Mouse (Mus musculus): ENCODE results near the gene Rtn2. TPM values are rescaled to one million over a fixed set of nuclear protein-coding genes. Genes with fewer than 3 reads are reported as not detected.

Gene Rtn2
- polyA plus RNA-seq, 1 experiment from 2014 or later = 7.4 TPM

DNA sequence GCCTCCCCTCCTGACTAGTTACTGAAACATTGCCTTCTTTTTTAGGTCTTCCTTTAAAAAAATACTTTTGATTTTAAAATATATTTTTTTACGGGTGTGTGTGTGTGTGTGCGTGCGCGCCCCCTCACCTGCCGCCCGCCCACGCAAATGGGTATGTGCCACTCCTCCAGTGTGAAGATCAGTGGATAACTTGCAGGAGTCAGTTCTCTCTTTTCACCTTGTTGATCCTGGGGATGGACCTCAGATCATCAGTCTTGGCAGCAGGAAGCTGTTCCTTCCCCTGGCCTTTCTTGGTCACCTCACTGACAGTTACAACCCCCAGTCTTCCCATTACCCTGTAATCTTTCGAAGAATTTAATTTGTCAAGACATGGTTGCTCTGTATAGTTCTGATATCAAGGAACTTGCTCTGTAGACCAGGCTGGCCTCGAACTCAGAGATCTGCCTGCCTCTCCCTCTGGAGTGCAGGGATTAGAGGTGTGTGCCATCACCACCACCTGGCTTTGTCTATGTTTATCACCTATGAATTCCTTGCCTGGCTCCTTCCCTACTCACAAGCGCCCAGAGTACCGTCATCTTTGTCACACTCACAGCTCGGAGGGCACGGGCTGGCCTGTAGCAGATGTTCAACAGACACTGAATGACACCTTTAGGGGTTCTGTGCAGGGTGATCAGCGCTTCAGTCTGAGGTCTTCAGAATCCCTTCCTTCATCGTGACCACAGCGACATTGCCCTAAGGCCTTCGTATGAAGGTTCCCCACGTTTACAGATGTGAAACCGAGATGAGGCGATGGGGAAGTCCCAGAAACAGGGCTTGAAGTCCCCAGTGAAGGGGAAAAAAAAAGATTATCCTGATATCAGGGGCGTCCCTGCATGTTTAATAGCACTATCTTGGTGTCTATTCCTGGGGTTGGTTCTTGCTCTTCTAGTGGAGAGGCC lies 43.1 kb downstream of the Rtn2 start:
- no peak for TF ChIP-seq CTCF (IDR thresholded peaks at IDR 0.05; ENCODE audit: low read depth)

DNA sequence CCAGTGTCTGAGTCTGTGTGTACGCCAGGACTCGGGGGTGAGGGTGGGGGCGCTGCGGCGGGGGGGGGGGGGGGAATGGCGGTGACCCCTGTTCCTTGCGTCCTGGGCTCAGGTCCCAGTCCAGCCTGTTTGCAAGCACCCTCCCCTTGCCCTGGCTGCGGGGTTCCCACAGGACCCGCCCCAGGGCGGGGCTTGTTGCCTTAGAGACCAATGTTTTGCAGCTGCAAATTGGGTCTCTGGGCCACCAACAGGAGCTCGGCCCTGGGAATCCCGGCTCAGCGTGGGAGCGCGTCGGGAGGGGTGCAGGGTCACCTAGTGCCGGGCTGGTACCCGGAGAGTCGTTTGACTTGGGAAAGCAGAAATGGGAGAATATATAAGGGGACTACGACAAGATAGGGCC lies 43.9 kb downstream of the Rtn2 start:
- ATAC-seq (replicated peaks; ENCODE audit: low FRiP score, low read depth) (peak; percentile 52; the same call in 1 of the 2 replicates), DNase-seq (ENCODE audit: low spot score) (peak; percentile 86)
- Histone ChIP-seq H3K36me3 (ENCODE audit: insufficient read depth, low read length) (no peaks in the 10 kb centered on the region), H3K27ac (peak overlapping the region; percentile 91), H3K27me3 (ENCODE audit: insufficient read depth, low read length) (no peaks in the 10 kb centered on the region), H3K4me3 (replicated peaks; ENCODE audit: low read depth, low read length) (peak overlapping the region; percentile 27), H3K9ac (ENCODE audit: low read depth, low read length) (peak overlapping the region; percentile 6; the same call in 1 of the 2 replicates), H3K9me3 (replicated peaks; ENCODE audit: low read length) (no peaks in the 10 kb centered on the region), H3K4me1 (replicated peaks; ENCODE audit: insufficient read depth, low read length) (peaks cover 5% of the 10 kb centered on the region; the same call in 1 of the 2 replicates), H3K4me2 (ENCODE audit: low read length) (peak overlapping the region; percentile 50)
- 2% methylated on average over 19 of the region's 20 CpGs for WGBS
- TF ChIP-seq CTCF (IDR thresholded peaks at IDR 0.05; ENCODE audit: low read depth) = no peak

More for the DNA sequence above, 43.1 kb downstream of the Rtn2 start:
- peak overlapping the region; percentile 6; the same call in 1 of the 2 replicates for H3K9ac ChIP-seq (ENCODE audit: low read depth, low read length)
- H3K36me3 ChIP-seq (ENCODE audit: insufficient read depth, low read length) = no peaks in the 10 kb centered on the region
- H3K4me2 ChIP-seq (ENCODE audit: low read length) = peak overlapping the region; percentile 50
- H3K27me3 ChIP-seq (ENCODE audit: insufficient read depth, low read length) = no peaks in the 10 kb centered on the region
- ATAC-seq (replicated peaks; ENCODE audit: low FRiP score, low read depth) (no peak), DNase-seq (ENCODE audit: low spot score) (no peak)
- peak overlapping the region; percentile 91; the same call in 1 of the 2 replicates for H3K27ac ChIP-seq
- no peak overlapping the region; the same call in 1 of the 2 replicates for H3K4me3 ChIP-seq (replicated peaks; ENCODE audit: low read depth, low read length)
- H3K9me3 ChIP-seq (replicated peaks; ENCODE audit: low read length) = no peaks in the 10 kb centered on the region
- 73% methylated on average over 21 of the region's 21 CpGs for WGBS
- H3K4me1 ChIP-seq (replicated peaks; ENCODE audit: insufficient read depth, low read length) = peaks cover 6% of the 10 kb centered on the region; the same call in 1 of the 2 replicates

DNA sequence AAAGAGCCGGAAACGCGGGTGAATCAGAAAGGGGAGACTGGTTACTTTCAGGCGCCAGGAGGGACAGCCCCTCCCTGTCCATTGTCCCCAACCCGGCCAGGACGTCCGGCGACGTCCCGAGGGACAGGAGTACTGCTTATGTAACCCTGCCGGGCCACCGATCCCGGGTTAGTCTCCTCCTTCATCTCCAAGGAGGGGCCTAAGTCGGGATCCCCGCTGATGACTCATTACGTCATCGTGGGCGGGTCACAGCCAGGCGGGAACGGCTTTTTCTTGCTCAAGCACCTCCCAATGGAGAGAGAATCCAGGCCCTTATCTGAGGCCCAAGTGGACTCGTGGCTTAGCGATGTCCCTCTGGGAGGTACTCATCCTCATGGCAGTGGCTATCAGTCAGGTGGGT lies 44.7 kb downstream of the Rtn2 start:
- Histone ChIP-seq H3K27ac (peak overlapping the region; percentile 91), H3K4me2 (ENCODE audit: low read length) (peak overlapping the region; percentile 50), H3K36me3 (ENCODE audit: insufficient read depth, low read length) (no peaks in the 10 kb centered on the region), H3K4me1 (replicated peaks; ENCODE audit: insufficient read depth, low read length) (peaks cover 5% of the 10 kb centered on the region; the same call in 1 of the 2 replicates), H3K27me3 (ENCODE audit: insufficient read depth, low read length) (no peaks in the 10 kb centered on the region), H3K4me3 (replicated peaks; ENCODE audit: low read depth, low read length) (peak overlapping the region; percentile 27), H3K9ac (ENCODE audit: low read depth, low read length) (0 out of 2 replicates have a peak overlapping the region, but pooled peaks have one; percentile 43), H3K9me3 (replicated peaks; ENCODE audit: low read length) (no peaks in the 10 kb centered on the region)
- whole genome bisulfite sequencing = under 1% methylated on average over 22 of the region's 22 CpGs
- no peak for TF ChIP-seq CTCF (IDR thresholded peaks at IDR 0.05; ENCODE audit: low read depth)
- DNase-seq (ENCODE audit: low spot score) (peak; percentile 93), ATAC-seq (replicated peaks; ENCODE audit: low FRiP score, low read depth) (peak; percentile 80)

- ATAC-seq (replicated peaks; ENCODE audit: low FRiP score, low read depth) = no peak
- H3K9me3 ChIP-seq (replicated peaks; ENCODE audit: low read length) = no peaks in the 10 kb centered on the region
Observed at GRCm38 (mm10) chr7:19327782-19328181, 45.4 kb downstream of the Rtn2 start.

GRCm38 (mm10) chr7:19328425-19328824 lies 46.0 kb downstream of the Rtn2 start:
- Histone ChIP-seq H3K27ac (no peak overlapping the region), H3K9me3 (replicated peaks; ENCODE audit: low read length) (no peaks in the 10 kb centered on the region), H3K4me1 (replicated peaks; ENCODE audit: insufficient read depth, low read length) (peaks cover 5% of the 10 kb centered on the region; the same call in 1 of the 2 replicates), H3K27me3 (ENCODE audit: insufficient read depth, low read length) (no peaks in the 10 kb centered on the region), H3K4me3 (replicated peaks; ENCODE audit: low read depth, low read length) (no peak overlapping the region), H3K4me2 (ENCODE audit: low read length) (no peak overlapping the region), H3K36me3 (ENCODE audit: insufficient read depth, low read length) (no peaks in the 10 kb centered on the region), H3K9ac (ENCODE audit: low read depth, low read length) (no peak overlapping the region)
- DNase-seq (ENCODE audit: low spot score) (no peak), ATAC-seq (replicated peaks; ENCODE audit: low FRiP score, low read depth) (no peak)
- peak; percentile 39; the same call in 1 of the 2 replicates for TF ChIP-seq CTCF (IDR thresholded peaks at IDR 0.05; ENCODE audit: low read depth)

More at GRCm38 (mm10) chr7:19327782-19328181, 45.4 kb downstream of the Rtn2 start:
- H3K36me3 ChIP-seq (ENCODE audit: insufficient read depth, low read length) = no peaks in the 10 kb centered on the region
- no peak overlapping the region for H3K9ac ChIP-seq (ENCODE audit: low read depth, low read length)
- no peak overlapping the region for H3K27ac ChIP-seq
- no peaks in the 10 kb centered on the region for H3K27me3 ChIP-seq (ENCODE audit: insufficient read depth, low read length)
- DNase-seq (ENCODE audit: low spot score) = no peak
- TF ChIP-seq CTCF (IDR thresholded peaks at IDR 0.05; ENCODE audit: low read depth) = no peak
- H3K4me1 ChIP-seq (replicated peaks; ENCODE audit: insufficient read depth, low read length) = peaks cover 5% of the 10 kb centered on the region; the same call in 1 of the 2 replicates
- H3K4me2 ChIP-seq (ENCODE audit: low read length) = no peak overlapping the region
- 69% methylated on average over 5 of the region's 5 CpGs for WGBS
- no peak overlapping the region for H3K4me3 ChIP-seq (replicated peaks; ENCODE audit: low read depth, low read length)

DNA sequence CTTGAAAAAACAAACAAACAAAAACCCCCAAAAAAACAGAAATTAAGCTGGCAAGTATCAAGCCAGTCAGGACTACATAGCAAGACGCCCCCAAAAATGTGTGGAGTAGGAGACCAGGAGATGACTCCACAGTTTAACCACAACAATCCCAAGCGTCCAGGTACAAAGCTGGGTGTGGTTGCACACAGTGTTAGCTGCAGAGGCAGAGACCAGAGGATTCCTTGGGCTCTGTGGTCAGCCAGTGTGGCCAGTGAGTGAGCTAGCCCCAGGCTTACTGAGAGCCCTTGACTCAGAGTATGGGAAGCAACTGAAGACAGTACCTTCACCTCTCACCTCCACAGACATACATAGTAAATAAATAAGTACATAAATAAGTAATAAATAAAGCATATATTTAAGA lies 49.5 kb downstream of the Rtn2 start:
- 86% methylated on average over 2 of the region's 2 CpGs for WGBS
- ATAC-seq (replicated peaks; ENCODE audit: low FRiP score, low read depth) (no peak), DNase-seq (ENCODE audit: low spot score) (no peak)

More for the DNA sequence above, 49.5 kb downstream of the Rtn2 start:
- H3K36me3 ChIP-seq (ENCODE audit: insufficient read depth, low read length) = no peaks in the 10 kb centered on the region
- no peak overlapping the region for H3K4me3 ChIP-seq (replicated peaks; ENCODE audit: low read depth, low read length)
- no peak for TF ChIP-seq CTCF (IDR thresholded peaks at IDR 0.05; ENCODE audit: low read depth)
- H3K27me3 ChIP-seq (ENCODE audit: insufficient read depth, low read length) = no peaks in the 10 kb centered on the region
- H3K4me2 ChIP-seq (ENCODE audit: low read length) = no peak overlapping the region
- H3K9me3 ChIP-seq (replicated peaks; ENCODE audit: low read length) = no peaks in the 10 kb centered on the region
- no peak overlapping the region for H3K27ac ChIP-seq
- peaks cover 3% of the 10 kb centered on the region; the same call in 1 of the 2 replicates for H3K4me1 ChIP-seq (replicated peaks; ENCODE audit: insufficient read depth, low read length)
- no peak overlapping the region for H3K9ac ChIP-seq (ENCODE audit: low read depth, low read length)

Measured in kidney, postnatal 0 days (tissue).